Mouse (Mus musculus) thymus, adult 18-20 months (tissue): ENCODE results near the gene Nck2.
A peak's percentile ranks its signal among the peaks of the same experiment; 100 is the strongest.

ENCODE experiments used
- DNase-seq, 2 experiments: peaks; one replicate each; pipeline ENCODE4 v3.0.0; 2022; ENCODE audit warnings: mixed read lengths in 2 of 2

Nck2 gene

GRCm38 (mm10) chr1:43436554-43436953, 7.8 kb upstream of the Nck2 start:
- DNase-seq, result no peak

GRCm38 (mm10) chr1:43439261-43439660, 5.1 kb upstream of the Nck2 start:
- no peak for DNase-seq

GRCm38 (mm10) chr1:43442568-43442967, 1.8 kb upstream of the Nck2 start:
- no peak for DNase-seq

DNA sequence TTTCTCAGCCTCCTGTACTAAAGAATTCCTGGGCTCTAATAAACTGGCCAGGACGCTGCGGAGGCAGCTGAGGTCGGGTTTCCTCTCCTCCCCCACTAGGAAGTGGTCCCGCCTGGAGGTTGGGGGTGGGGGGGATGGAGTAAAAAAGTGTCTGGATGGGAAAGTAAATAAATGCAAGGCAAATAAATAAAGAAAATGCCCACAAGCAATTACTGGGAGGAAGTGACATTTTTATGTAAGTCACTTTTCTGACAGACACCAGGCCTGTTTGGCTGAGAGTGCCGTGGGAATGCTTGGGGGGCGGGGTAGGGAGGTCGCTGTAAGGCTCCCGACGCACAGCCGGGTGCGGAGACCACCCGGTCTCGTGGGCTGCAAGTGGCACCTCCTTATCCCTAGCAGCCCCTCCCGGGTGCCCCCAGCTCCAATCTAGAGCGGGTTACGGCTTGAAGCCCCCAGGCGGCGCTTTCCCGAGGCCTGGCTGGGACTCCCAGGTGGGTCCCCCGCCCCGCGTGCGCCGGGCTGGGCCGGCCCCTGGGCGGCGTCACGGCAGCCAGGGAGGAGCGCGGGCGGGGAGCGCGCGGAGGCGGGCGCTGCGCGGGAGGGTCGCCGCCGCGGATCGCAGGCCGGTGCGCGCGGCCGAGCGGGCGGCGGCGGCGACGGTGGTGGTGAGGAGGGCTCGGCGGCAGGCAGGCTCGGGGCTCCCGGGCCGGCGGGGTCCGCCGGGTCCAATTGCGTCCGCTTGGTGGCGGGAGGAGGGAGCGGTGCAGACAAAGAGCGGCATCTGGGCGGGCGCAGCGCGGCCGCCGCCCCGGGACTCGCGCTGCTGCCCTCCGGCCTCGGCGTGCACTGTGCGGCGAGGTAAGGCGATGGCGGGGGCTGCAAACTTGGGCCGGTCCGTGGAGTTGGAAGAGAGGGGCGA, 1.1 kb downstream of the Nck2 start:
- DNase-seq, result peak; percentile 79 to 83

DNA sequence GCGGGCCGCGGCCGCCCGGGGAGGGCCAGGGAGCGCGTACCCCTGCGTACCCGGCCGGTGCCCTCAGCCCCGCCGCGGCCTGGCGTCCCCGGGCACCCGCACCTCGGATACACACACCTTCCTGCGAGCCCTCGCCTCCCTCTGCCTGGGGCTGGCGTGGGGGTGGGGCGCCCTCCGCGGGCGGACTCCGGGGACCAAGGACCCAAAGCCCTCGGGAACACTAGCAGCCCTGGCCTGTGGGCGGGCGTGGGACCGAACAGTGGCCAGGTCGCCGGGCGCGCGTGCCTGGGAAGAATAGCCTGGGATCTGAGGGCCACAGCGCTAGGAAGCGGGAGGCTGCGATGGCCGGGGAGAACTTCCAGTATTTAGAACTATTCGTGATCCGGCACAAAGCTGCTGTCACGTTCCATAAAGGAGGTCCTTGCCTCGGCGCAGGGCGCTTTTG, 1.7 kb downstream of the Nck2 start:
- DNase-seq, result peak; percentile 59 to 73

DNA sequence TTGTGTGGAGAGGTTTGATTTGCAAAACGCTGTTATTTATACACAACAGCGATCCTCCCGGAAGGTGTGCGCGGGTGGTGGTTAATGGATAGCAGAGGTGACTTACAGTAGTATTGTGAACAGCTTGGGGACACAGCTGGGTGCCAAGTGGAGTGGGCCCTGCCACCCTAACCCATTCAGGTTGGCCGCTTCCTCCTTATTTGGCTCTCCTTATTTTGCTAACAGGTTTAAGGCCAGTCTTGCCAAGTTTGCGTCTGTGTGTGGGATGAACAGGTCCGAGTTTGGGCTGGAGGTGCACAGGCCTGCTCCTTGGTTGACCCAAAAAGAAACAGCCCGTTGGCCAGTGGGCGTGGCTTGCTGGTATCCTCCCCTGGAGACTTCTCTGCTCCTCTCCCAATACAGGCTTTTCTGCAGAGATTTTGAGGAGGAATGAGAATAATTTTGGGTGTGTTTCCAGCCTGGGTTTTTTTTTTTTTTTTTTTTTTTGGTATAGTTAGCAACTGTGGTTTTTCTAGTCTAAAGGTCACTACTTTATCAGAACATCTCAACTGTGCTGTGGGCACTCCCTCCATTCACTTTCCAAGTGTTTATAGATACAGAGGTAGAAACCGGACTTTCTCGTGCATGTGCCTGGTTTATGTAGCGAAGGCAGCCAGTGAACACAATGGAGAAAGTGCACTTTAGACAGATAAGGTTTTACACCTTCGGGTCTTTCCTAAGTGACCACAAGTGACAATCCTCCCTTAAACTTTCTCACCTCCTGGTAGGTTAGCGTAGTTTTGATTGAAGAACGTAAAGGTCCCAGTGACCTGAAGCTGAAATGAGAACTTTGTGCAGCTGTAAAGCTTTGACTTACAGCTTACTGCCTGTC, 2.6 kb downstream of the Nck2 start:
- peak; percentile 39 to 42 for DNase-seq

DNA sequence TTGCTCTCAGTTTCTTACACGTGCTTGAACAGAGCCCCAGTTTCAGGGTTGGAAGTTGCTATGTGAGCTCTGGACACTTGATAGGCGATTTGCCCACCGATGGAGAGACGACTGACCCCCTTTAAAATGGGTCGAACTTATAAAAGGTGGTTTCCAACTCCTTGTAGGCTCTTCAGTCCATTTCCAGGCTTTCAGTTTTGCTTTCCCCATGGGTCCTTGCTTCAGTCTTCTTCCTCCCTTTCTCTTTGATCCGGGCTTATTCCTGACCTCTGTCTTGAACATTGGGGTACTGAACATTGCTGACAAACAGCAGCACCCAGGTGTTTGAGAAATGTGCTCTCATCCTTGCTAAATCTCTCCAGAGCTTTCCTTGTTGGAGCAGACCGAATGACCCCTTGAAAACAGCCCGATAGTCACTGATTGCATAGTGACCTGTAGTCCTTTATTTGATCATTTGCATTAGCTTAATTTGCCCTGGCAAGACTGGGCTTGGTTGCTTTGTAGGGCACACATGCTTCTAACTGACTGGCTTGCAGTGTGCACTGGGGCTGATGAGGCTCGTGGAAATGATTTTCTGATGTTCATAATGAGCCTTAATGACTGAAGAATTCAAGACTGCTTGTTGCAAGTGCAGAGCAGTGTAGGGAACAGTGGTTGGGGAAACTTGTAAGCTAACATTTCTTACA, 3.4 kb downstream of the Nck2 start:
- DNase-seq, result no peak

DNA sequence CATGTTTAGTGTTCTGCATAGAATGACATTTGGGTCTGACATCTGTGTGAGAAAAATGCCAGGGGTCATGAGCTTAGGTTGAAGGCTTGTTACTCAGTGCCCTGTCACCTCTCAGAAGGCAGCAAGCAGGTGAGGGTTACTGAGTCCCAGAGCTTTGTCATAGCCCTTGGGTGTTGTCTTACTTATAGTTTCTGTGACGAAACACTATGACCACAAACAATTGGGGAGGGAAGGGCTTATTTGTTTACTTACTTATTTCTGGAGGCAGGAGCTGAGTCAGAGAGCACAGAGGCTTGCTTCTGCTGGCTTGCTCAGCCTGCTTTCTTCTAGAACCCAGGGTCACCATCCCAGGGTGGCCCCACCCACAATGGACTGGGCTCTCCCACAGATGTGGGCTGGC, 6.4 kb downstream of the Nck2 start:
- DNase-seq, result no peak

- DNase-seq, result no peak
Observed at GRCm38 (mm10) chr1:43453683-43454082, 9.3 kb downstream of the Nck2 start.

- DNase-seq, result no peak
Observed at GRCm38 (mm10) chr1:43454741-43455140, 10.4 kb downstream of the Nck2 start.

- no peak for DNase-seq
Observed at GRCm38 (mm10) chr1:43455196-43455595, 10.8 kb downstream of the Nck2 start.

GRCm38 (mm10) chr1:43457012-43457766, 12.8 kb downstream of the Nck2 start:
- no peak for DNase-seq

DNA sequence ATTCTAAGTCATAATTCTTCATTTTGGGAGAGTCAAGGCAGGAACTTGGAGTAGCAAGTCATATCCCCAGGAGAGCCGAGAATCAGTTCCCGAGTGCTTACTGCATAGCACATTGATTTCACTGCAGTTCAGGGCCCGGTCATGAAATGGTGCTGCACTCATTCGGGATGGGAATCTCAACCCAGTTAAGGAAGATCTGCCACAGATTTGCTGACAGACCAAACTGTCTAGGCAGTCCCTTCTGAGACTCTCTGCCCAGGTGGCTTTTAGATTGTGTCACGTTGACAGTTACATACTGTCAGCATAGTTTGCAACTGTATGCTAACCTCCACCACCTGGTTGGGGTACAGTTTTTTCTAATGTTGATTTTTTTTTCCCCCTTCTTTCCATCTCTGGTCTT, 16.1 kb downstream of the Nck2 start:
- no peak for DNase-seq

DNA sequence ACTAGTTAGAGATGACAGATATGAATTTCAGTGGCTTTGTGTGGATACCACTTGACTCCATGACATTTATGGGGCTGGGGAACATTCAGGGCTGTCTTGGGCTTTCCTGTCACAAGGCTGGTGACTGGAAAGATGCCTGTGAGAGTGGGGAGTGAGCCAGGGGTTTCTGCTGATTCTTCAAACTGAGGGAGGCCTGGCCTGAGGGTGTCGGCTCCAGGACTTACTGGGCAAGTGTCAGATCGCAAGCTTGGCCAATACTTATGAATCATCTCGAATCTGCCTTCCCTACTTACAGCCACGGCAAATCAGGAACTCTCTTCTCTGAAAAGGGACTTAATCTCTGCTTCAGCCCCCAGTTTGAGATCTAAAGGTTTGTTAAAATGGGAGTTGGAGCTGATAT, 18.3 kb downstream of the Nck2 start:
- no peak for DNase-seq

DNA sequence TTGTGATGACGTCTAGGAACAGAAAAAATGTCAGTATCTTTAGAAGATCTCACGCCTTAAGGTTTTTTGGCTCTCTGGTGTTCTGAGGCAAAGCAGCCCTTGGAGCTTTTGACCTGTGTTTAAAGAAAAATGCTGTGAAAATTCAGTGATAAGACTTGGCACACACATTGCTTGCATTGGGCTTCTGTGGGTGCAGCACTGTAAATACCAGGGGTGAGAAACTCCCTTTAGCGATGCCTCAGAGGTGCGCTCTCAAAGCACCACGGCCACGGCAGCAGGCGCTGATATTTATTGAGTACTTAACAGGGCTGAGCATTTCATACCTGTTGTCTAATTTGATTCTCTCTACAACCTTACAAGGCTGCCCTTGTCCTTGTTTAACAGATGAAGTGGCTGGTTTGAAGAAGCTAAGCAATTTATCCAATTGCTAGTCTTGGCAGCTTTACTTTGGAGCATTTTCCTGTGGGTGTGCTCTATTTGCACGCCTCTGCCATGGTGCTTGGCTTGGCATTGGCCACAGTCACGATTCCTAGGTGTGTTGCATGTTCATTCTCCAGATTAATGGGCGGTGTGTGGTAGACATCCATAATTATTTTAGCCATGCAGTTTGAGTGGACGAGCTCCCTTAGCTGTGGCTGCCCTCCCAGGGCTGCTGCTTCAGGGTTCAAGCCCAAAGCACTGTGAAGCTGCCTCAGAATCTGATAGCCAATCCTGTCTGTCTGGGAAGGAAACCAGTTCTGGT, 19.7 kb downstream of the Nck2 start:
- DNase-seq, result no peak

- DNase-seq, result peak in 1 of 2 experiments; percentile 58
Observed at GRCm38 (mm10) chr1:43464976-43465375, 20.6 kb downstream of the Nck2 start.

GRCm38 (mm10) chr1:43465957-43466624, 21.7 kb downstream of the Nck2 start:
- no peak for DNase-seq

DNA sequence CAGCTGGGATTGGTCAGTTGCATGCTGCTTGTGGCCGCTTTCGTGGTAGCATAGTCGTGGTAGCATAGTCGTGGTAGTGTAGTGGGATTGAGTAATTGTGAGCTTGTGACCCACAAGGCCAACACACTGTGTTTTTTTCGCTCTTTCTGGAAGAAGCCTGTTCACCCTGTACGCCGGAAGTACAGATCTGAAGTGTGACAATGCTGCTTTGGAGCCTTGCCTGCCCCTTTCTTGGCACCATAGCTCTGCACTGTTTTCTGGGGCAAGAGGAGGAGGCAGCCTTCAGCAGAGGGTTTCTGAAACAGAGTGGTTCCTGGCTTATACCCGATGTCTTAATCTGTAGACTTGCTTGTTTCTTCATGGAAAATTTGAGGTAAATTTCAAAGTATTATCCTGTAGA, 23.3 kb downstream of the Nck2 start:
- peak; percentile 37 to 67 for DNase-seq

DNA sequence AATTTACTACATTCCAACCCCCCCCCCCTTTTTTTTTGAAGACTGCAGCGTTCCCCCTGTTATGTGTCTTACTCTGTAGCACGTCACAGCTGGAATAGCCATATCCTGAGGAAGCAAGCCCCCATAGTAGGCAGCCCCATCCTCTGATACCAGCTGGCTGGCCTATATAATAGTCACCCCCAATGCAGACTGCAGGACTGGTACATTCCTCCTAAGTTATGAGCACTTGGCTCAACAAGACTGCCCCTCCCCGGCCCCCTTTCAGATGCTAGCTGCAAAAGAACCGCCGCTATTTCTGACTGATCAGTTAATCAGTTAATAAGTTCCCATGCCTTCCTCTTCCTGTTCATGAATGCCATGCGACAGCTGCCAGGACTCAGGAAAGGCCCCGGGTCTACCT, 23.8 kb downstream of the Nck2 start:
- peak; percentile 19 to 57 for DNase-seq

- DNase-seq, result no peak
Observed at GRCm38 (mm10) chr1:43468978-43469377, 24.6 kb downstream of the Nck2 start.
